Mouse (Mus musculus): ENCODE results near the gene Cadm2.

Cadm2 gene

GRCm38 (mm10) chr16:66922753-66923152 lies 698.0 kb downstream of the Cadm2 start:
- no peak for DNase-seq

- DNase-seq, result no peak
Observed at GRCm38 (mm10) chr16:66921414-66921915, 699.2 kb downstream of the Cadm2 start.

- no peak for DNase-seq
Observed at GRCm38 (mm10) chr16:66919889-66920402, 700.8 kb downstream of the Cadm2 start.

DNA sequence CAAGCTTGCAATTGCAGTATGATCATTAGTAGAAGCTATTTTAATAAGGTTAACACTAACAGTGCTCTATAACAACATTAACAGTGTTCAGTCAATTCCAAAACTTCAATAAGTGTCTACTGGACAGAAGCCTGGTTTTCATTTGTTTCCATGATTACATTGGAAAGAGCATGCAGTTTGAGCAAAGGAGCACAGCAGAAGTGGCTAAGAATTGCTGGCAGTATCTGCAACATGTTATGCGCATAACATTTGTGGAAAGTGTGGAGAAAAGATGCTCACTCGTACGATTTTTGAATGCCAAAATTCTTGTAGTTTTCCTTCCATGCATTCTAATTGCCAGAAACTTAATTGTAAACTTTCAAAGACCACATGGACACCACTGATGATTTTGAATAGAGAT lies 718.9 kb downstream of the Cadm2 start:
- no peak for DNase-seq

DNA sequence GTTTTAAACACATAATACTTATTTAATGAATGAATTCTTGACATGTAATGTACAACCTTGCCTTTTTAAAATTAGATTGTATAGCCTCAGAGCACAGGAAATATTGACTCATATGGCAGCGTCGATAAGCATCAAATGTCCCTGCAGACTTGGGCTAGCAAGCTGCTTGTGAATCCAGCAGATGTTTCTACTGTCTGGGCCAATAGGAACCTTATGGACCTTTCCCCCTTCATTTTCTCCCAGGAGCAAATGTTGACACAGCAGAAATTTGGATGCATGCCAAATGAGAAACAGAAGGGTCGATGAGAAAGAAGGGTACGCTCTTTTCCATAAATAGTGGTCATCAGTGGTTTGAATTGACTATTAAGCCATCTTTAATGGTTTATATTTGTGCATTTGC lies 720.0 kb downstream of the Cadm2 start:
- DNase-seq, result peak; percentile 45

DNA sequence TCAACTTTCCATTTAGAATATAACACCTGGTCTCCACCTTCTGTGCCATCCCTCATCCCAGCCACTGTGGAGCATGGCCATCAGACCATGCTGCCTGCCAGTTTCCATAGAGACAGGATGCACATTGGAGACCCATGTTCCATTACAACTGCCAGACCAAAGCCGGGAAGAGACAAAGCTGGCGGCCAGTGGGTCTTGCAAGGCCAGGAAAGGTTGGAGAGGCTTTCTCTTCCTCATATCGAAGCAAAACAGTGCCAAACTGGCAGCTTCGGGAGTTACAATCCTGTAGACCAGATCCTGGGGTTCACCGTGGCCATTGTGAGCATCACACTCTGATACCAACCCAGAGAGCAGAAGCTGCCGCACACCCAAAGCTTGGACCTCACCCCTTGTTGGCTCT lies 728.3 kb downstream of the Cadm2 start:
- no peak for DNase-seq

GRCm38 (mm10) chr16:66891559-66892247 lies 729.0 kb downstream of the Cadm2 start:
- DNase-seq, result no peak

DNA sequence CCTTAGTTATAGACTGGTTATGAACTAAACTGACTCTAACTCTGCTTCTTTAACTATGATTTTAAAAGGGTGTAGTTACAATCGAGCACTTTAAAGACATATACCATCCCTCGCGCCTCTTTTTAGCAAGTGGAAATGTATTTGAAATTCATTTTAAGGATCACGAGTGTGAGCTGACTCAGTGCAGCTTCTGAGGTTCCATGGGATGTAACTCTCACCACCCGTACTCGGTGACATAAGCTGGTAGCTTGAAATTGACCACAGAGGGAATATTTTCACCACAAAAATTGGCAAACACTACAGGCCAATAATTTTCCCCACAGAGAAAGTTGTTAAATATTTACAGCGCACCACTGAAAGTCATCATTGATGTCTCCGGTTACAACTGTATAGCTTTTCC lies 730.8 kb downstream of the Cadm2 start:
- no peak for DNase-seq

DNA sequence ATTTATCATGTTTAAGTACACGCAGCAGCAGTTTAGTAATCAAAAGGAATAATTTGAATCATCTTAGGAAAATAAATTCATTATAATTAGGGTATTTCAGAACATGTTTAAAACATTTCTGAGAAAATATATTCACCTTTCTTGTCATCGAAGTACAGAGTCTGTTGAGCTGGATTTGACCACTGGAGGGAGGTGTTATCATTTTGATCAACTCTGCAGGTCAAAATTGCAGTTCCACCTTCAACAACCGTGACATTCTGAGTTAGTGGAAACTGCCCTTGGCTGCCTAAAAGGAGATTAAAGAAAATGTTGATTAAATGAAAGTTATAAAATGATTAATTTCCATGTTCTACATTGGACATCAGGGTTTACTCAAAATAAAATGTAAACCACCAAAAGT lies 738.1 kb downstream of the Cadm2 start:
- peak; percentile 24 for DNase-seq

- no peak for DNase-seq
Observed at GRCm38 (mm10) chr16:66871201-66871600, 749.5 kb downstream of the Cadm2 start.

GRCm38 (mm10) chr16:66851047-66851446 lies 769.7 kb downstream of the Cadm2 start:
- no peak for DNase-seq

DNA sequence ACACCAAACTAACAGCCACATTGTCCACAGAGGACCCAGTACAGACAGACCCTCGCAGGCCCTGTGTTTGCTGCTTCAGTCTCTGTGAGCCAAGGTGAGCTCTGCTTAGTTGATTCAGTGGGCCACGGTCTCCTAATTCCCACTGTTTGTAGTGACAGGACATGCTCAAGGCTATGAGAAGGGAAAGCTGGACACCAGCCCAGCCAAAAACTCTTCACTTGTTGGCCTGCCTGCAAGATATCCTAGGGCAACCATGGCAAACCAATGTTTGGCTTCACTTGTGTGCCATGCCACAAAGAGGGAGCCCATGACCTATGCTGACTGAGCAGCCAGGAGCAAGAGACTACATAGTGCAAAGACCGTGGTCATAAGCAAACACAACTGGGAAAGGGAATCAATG lies 795.8 kb downstream of the Cadm2 start:
- no peak for DNase-seq

- DNase-seq, result no peak
Observed at GRCm38 (mm10) chr16:66811495-66811894, 809.2 kb downstream of the Cadm2 start.

- no peak for DNase-seq
Observed at GRCm38 (mm10) chr16:66798204-66798603, 822.5 kb downstream of the Cadm2 start.

- no peak for DNase-seq
Observed at GRCm38 (mm10) chr16:66793067-66793466, 827.6 kb downstream of the Cadm2 start.

- peak; percentile 4 for DNase-seq
Observed at GRCm38 (mm10) chr16:66771883-66772282, 848.8 kb downstream of the Cadm2 start.

GRCm38 (mm10) chr16:66769545-66769944 lies 851.2 kb downstream of the Cadm2 start:
- no peak for DNase-seq

- DNase-seq, result no peak
Observed at GRCm38 (mm10) chr16:66768684-66769389, 851.9 kb downstream of the Cadm2 start.

- no peak for DNase-seq
Observed at GRCm38 (mm10) chr16:66761546-66762473, 858.9 kb downstream of the Cadm2 start.

DNA sequence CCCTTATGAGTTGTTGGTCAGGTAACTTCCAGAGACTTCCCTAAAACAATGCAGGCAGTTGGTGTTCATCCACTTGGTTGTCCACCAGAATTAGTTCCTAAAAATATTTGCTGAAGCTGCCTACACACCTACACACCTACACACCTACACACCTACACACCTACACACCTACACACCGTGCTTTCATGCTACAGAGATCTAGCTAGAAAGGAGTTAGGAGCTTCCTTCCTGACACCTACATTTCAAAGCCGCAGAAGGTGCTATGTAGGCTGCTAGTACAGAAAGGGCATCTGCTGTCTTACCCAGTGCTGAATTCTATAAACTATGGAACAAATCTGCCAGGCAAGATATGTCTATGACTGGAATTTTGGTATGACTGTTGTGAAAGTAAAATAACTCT lies 872.2 kb downstream of the Cadm2 start:
- DNase-seq, result no peak

DNA sequence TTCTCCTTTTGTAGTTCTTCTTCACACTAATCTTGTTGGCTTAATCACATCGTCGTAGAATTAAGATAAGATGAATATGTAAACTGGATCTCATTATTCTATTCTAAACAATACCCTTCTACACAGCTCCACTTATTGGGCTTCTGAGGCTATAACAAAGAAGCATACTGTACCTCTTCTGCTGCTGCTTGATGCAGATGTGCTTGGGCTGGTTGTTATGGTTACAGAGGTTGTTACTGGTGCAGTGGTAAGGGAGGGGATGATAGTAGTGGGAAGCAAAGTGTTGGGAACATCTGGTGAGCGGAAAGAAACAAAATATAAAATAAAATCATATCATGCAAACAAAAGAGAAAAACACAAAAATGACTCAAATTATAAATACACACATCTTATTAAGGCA lies 889.5 kb downstream of the Cadm2 start:
- DNase-seq, result no peak

DNA sequence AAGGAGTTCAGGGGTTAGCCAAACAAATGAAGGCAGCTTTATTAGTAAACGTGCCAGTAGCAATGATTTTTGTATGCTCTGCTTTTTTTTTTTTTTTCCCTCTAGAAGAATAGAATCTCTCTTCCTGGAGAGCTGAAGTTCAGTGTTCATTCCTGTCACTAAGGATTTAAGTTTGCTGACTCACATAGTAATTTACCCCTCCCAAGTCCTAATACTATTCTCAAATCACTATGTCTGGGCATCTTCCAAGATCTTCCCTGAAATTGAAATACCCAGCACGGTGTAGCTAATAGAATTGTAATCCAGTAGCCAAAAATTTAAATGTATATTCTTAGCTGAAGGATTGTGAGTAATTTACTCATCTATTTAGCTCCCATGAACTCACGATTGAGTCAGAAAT lies 914.2 kb downstream of the Cadm2 start:
- DNase-seq, result no peak

DNA sequence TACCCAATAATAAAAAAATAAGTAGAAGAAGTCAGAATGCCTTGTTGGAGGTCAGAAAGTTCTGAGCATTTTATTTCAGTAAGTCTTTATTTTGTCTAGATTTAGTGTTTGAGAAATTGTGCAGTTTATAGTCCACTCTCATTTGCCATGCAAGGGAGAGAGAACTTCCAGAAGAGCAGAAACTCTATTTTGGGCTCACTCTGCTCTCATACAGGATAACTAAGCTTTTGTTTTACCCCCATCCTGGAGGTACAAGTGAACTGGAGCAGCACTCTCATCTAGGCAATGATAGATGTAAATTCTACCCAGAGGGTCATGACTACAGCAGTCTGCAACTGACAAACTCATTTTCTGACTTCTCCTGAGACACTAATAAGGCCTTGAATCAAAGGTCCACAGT lies 925.9 kb downstream of the Cadm2 start:
- DNase-seq, result no peak
